Mouse (Mus musculus) hematopoietic stem cell, adult 5-6 weeks (primary cell): ENCODE results near the gene Mogat1. TPM values are rescaled to one million over a fixed set of nuclear protein-coding genes. Genes with fewer than 3 reads are reported as not detected.
"Not testable (repeated sequence)": the region's sequence is repeated elsewhere in the genome, so short reads cannot be mapped to it uniquely, and the experiment has no call there.

ENCODE experiments used
- ATAC-seq, 2 experiments: fragments of 125-278 bp in 1 of 2; replicated peaks in 1 of 2; 2 replicates each; pipeline ENCODE4 v1.8.0; 2016 to 2017; ENCODE audit warnings: inconsistent platforms in 2 of 2, mild to moderate bottlenecking in 2 of 2, moderate number of reproducible peaks in 2 of 2, low read depth in 1 of 2, moderate TSS enrichment in 1 of 2; ENCODE audit not compliant: low FRiP score in 2 of 2, poor library complexity in 2 of 2, severe bottlenecking in 2 of 2, insufficient read depth in 1 of 2, low TSS enrichment in 1 of 2
- total RNA-seq: library from RNA; stranded (forward); fragments of 172-1452, 232-1000 nt; gene quantifications from 2 replicates; pipeline ENCODE4 v1.2.3, GENCODE M21; 2017

The Mogat1 gene
- total RNA-seq, 1 experiment from 2014 or later, result not detected

DNA sequence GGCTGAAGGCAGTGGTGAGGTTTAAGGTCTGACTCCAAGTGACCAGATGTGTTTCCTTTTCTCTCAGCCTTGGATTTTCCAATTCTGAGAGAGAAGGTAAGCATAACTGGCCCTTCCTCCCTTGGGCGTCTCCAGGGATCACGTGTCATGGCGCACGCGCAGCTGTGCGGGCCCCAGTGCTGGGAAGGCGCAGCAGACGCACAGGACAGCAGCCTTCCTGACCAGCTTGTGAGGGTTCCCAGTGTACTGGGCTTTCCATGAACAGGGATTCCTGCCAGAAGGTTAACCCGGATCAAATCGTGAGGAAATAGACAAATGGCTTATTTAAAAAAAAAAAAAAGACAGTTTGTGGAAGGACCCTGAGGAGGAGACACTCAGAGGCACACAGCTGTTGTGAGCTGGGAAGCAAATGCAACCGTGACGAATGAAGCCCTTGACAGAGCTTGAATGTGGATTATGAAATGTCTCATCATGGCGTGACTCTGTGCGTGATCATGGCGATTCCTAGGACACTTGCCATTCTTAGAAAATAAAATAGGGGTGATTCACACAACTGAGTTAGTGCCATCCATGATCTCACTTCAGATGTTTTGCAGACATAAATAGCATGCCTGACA is 21.5 kb downstream of the Mogat1 start:
- ATAC-seq, result no peak

GRCm38 (mm10) chr1:78534428-78535150 is 23.8 kb downstream of the Mogat1 start:
- no peak for ATAC-seq

- ATAC-seq, result peak; percentile 66 to 81
Measured at GRCm38 (mm10) chr1:78536310-78537164, 25.7 kb downstream of the Mogat1 start.

DNA sequence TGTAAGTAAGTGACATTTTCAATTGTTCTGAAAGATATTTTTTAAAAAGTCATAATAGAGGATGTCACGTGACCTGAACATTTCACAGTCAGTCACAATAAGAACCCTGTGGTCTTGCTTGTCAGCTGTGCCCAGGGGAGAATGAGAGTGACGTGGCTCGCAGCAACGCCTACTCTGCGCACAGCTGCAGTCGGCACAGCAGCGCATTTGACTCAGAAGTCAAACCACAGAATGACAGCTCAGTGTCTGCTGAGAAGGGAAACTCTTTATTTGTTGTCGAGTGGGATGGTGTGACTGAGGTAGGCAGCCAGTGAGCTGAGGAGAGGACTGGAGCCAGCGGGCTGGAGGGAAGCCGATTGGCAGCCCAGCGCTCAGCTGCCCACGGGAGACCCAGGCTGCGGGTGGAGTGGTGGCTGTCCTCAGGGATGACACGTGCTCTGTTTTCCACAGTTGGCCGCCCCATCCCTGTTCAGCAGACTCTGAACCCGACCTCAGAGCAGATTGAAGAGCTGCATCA is 26.8 kb downstream of the Mogat1 start:
- peak; percentile 94 to 96 for ATAC-seq

- no peak for ATAC-seq
Measured at GRCm38 (mm10) chr1:78538396-78538795, 27.6 kb downstream of the Mogat1 start.

GRCm38 (mm10) chr1:78539166-78539565 is 28.4 kb downstream of the Mogat1 start:
- no peak for ATAC-seq

- ATAC-seq, result not testable (repeated sequence)
Measured at GRCm38 (mm10) chr1:78543631-78544030, 32.8 kb downstream of the Mogat1 start.

GRCm38 (mm10) chr1:78546258-78546657 is 35.5 kb downstream of the Mogat1 start:
- ATAC-seq, result no peak

GRCm38 (mm10) chr1:78548961-78549360 is 38.2 kb downstream of the Mogat1 start:
- ATAC-seq, result no peak

DNA sequence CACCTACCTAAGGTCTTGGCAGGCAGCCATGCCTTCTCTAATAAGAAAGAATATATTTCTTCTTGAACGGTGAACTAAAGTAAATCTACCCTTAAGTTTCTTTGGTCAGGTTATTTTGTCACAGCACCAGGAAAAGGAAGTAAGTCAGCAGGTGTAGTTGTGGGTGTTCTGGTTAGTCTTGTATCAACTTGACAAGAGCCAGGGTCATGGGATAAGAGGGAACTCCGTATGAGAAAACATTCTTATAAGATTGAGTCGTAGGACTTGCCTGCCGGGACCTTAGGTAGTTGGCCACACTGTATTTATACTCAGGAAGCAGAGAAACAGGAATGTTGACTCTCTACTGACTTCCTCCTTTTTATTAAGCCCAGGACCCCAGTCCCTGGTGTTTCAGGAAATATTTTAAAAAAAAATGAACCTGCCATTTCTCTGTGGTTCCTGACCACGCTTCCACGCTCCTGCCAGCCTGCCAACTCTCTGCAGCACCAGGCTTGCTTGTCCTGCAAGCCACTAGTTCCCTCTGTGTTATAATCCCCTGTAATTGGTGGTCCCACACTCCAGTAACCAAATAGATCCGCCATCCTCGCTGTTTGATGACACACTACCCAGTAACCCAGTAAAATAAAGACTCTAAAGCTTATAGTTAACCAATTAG is 43.3 kb downstream of the Mogat1 start:
- peak; percentile 88 to 94 for ATAC-seq

- no peak for ATAC-seq
Measured at GRCm38 (mm10) chr1:78566963-78567362, 56.2 kb downstream of the Mogat1 start.

DNA sequence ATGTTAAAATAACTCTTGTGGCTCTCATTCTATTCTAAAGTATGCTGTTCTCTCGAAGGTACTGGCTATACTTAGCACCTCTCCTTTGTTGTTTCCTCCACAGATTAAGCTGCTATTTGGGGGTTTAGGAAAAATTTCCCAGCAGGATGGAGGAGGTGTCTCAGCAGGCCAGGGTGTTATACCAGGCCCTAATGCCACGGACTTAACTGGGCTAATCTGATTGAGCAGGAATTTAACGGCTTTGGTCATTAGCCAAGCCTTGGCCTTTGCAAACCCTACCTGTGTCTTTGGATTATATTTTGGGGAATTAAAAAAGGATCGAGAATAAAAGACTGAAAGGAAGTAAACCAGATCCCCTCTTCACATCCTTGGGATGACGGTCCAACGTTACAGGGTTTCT is 56.6 kb downstream of the Mogat1 start:
- no peak for ATAC-seq

DNA sequence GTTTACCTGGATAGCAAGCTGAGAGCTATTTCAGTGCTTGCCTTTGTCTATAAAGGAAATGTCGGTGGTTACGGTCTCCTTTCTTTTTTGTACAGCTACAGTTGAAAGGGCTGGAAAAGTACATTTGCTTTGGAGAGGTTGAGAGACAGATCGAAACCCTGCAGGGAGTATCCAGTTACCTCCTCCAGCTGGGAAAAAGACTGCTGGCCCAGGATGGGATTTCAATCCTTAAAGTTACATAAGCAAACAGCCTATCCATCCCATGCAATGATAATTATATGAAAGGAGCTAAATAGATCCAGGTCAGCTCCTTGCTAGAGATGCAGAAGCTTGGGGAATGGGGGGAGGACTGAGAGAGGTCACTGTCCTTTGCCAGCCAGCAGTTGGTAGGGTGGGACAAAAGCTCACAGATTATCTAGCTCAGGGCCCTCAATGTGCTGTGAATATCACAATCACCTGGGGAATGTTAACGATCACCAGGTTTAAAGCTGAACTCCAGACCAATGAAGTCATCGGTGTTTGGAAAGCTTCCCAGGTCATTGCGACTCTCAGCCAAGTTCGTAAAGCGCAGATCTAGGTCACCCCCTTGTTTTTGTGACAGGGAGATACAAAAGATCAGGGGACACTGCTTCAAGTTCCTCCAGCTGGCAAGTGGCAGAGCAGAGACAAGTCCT is 57.2 kb downstream of the Mogat1 start:
- no peak for ATAC-seq

DNA sequence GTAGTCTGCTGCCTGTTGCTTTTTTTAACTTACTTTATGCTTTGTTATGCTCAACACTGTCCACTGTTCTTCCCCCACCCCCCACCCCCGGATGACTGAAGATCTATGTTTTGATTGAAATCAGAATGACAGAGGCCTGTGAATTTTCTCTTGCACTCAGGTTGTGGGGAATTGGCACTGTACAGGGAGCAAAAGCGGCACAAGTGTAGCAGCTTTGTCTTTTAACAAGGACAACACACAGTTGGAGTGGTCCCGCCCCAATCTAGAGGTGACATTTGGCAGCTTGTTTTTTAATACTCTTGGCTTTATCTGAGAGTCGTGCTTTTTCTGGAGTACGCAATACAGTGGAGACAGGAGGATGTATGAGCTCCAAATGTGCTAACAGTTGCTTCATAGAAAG is 58.8 kb downstream of the Mogat1 start:
- no peak for ATAC-seq

DNA sequence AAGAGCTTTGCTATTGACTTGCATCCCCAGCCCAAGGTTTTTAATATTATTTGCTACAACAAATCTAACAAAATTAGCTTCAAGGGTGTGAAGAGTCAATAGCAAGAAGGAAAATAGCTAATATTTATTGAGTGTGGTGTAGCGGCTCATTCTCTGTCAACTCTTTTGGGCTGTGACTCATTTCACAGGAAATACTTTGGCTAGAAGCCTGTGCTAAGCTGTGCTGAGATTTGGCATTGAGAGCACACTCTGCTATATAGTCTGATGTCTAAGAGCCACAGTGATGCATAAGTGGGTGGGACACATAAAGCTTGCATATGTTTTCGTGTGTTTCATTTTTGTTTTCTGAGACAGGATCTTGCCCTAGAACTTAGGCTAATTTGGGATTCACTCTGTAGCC is 74.3 kb downstream of the Mogat1 start:
- ATAC-seq, result no peak

- ATAC-seq, result no peak
Measured at GRCm38 (mm10) chr1:78586986-78587385, 76.2 kb downstream of the Mogat1 start.
